Mouse (Mus musculus): ENCODE results near the gene Olfr1217. TPM values are rescaled to one million over a fixed set of nuclear protein-coding genes. Genes with fewer than 3 reads are reported as not detected.
"Not testable (repeated sequence)": the region's sequence is repeated elsewhere in the genome, so short reads cannot be mapped to it uniquely, and the experiment has no call there.

Olfr1217 gene
- polyA plus RNA-seq (2015; fragmentation: Nextera tagmentation; extraction: Ambion mirVana): 0.07 TPM in 1 of 2 replicates, not detected in the other

- no peaks in the 10 kb centered on the region for H3K4me1 ChIP-seq
- no peak within 1 kb of the TSS for H3K9ac ChIP-seq
- no peaks in the 10 kb centered on the region for H3K27me3 ChIP-seq
- H3K27ac ChIP-seq: no peak within 1 kb of the TSS
- no peak within 1 kb of the TSS for H3K4me2 ChIP-seq
- WGBS: 58% methylated on average over 2 of the region's 2 CpGs
- no peaks in the 10 kb centered on the region for H3K36me3 ChIP-seq
- no peak within 1 kb of the TSS for H3K4me3 ChIP-seq
- no peak for ATAC-seq (ENCODE audit: insufficient number of reproducible peaks, insufficient read depth, low FRiP score, low TSS enrichment, low read depth)
- H3K9me3 ChIP-seq: no peaks in the 10 kb centered on the region
These were observed at the start of gene Olfr1217 for GRCm38 (mm10) chr2:89031965-89032364. Gene Olfr1217 (minus strand): TSS chr2:89032065.

- Histone ChIP-seq H3K27me3 (no peaks in the 10 kb centered on the region), H3K4me3 (no peak overlapping the region)
- ATAC-seq (ENCODE audit: insufficient number of reproducible peaks, insufficient read depth, low FRiP score, low TSS enrichment, low read depth): no peak
These were observed 49.6 kb upstream of the Olfr1217 start for GRCm38 (mm10) chr2:89081487-89081886.

GRCm38 (mm10) chr2:89061087-89061486 lies 29.2 kb upstream of the Olfr1217 start, which contains the start of gene Olfr1218:
Gene Olfr1218 (minus strand): TSS chr2:89061187.
- ATAC-seq (ENCODE audit: insufficient number of reproducible peaks, insufficient read depth, low FRiP score, low TSS enrichment, low read depth): no peak
- no peak within 1 kb of the TSS for H3K9ac ChIP-seq
- no peaks in the 10 kb centered on the region for H3K9me3 ChIP-seq
- no peak within 1 kb of the TSS for H3K27ac ChIP-seq
- no peaks in the 10 kb centered on the region for H3K36me3 ChIP-seq
- H3K4me3 ChIP-seq: no peak within 1 kb of the TSS
- no peak within 1 kb of the TSS for H3K4me2 ChIP-seq
- no peaks in the 10 kb centered on the region for H3K27me3 ChIP-seq
- H3K4me1 ChIP-seq: no peaks in the 10 kb centered on the region

More at GRCm38 (mm10) chr2:89081487-89081886, 49.6 kb upstream of the Olfr1217 start:
- no peaks in the 10 kb centered on the region for H3K4me1 ChIP-seq
- H3K9me3 ChIP-seq: no peaks in the 10 kb centered on the region
- no peak overlapping the region for H3K4me2 ChIP-seq
- no peak overlapping the region for H3K9ac ChIP-seq
- no peaks in the 10 kb centered on the region for H3K36me3 ChIP-seq
- H3K27ac ChIP-seq: no peak overlapping the region

GRCm38 (mm10) chr2:89021436-89021835 lies 10.4 kb downstream of the Olfr1217 start:
- H3K9ac ChIP-seq: not testable (repeated sequence)
- WGBS: 69% methylated on average over 3 of the region's 3 CpGs

DNA sequence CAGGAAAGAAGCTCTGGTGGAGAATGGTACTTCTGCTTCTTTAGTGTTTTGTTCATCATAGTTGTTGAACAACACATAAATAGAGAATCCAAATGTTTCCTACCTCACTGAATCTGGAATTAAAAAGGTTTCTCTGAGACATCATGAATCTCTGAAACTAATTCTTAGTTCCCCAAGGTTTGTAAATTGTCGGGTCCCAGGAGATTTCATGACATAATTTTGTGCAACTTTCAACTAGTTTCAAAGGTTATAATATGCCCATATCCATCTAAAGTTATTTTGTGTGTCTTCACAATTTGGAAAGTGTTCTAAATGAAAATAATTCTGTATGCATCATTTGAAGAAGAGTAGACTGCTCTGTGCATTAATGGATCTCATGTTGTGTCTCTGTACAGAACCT lies 13.6 kb downstream of the Olfr1217 start, which contains the start of gene Olfr1216:
Olfr1216 (minus strand) TSS at position 101 of the 400 bp plus-strand sequence.
- WGBS: 75% methylated on average over 1 of the region's 1 CpGs
- Histone ChIP-seq H3K4me1 (no peaks in the 10 kb centered on the region), H3K27ac (no peak within 1 kb of the TSS), H3K9ac (no peak within 1 kb of the TSS), H3K27me3 (no peaks in the 10 kb centered on the region), H3K9me3 (no peaks in the 10 kb centered on the region), H3K4me2 (no peak within 1 kb of the TSS), H3K36me3 (no peaks in the 10 kb centered on the region), H3K4me3 (no peak within 1 kb of the TSS)
- no peak for ATAC-seq (ENCODE audit: insufficient number of reproducible peaks, insufficient read depth, low FRiP score, low TSS enrichment, low read depth)

More at GRCm38 (mm10) chr2:89021436-89021835, 10.4 kb downstream of the Olfr1217 start:
- not testable (repeated sequence) for H3K9me3 ChIP-seq; H3K4me2 ChIP-seq; ATAC-seq (ENCODE audit: insufficient number of reproducible peaks, insufficient read depth, low FRiP score, low TSS enrichment, low read depth); H3K4me1 ChIP-seq; H3K4me3 ChIP-seq; H3K27ac ChIP-seq; H3K27me3 ChIP-seq; H3K36me3 ChIP-seq

DNA sequence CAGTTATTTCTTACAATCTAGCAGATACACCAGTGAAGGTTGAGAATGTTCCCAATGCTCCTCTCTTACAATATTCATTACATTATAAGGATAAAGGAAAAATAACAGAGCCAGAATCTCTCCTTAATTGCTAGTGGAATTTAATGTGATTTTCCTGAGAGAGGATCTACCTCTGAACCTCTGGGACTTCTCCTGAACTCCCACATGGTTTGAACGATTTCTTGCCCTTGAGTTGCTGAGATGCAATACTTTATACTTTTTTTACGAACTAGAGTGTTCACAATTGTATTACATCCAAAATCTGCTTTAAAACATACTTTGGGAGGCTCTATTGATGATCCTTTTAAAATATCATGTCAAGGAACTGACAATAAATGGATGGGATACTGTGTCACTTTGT lies 25.0 kb downstream of the Olfr1217 start, which contains the start of gene Olfr1215:
Olfr1215 (minus strand) TSS at position 101 of the 400 bp plus-strand sequence.
- no peaks in the 10 kb centered on the region for H3K36me3 ChIP-seq
- ATAC-seq (ENCODE audit: insufficient number of reproducible peaks, insufficient read depth, low FRiP score, low TSS enrichment, low read depth): no peak
- WGBS: 72% methylated on average over 2 of the region's 2 CpGs
- H3K4me3 ChIP-seq: no peak within 1 kb of the TSS
- H3K9ac ChIP-seq: no peak within 1 kb of the TSS
- no peak within 1 kb of the TSS for H3K27ac ChIP-seq
- no peaks in the 10 kb centered on the region for H3K27me3 ChIP-seq
- no peak within 1 kb of the TSS for H3K4me2 ChIP-seq
- no peaks in the 10 kb centered on the region for H3K9me3 ChIP-seq
- no peaks in the 10 kb centered on the region for H3K4me1 ChIP-seq

- WGBS: 75% methylated on average over 1 of the region's 1 CpGs
- Histone ChIP-seq H3K27ac (no peak within 1 kb of the TSS), H3K27me3 (no peaks in the 10 kb centered on the region), H3K4me1 (no peaks in the 10 kb centered on the region), H3K9me3 (no peaks in the 10 kb centered on the region), H3K36me3 (no peaks in the 10 kb centered on the region), H3K9ac (no peak within 1 kb of the TSS), H3K4me2 (no peak within 1 kb of the TSS), H3K4me3 (no peak within 1 kb of the TSS)
- ATAC-seq (ENCODE audit: insufficient number of reproducible peaks, insufficient read depth, low FRiP score, low TSS enrichment, low read depth): no peak
These were observed 39.3 kb downstream of the Olfr1217 start, which contains the start of gene Olfr1214 for GRCm38 (mm10) chr2:88992553-88992952. Gene Olfr1214 (minus strand): TSS chr2:88992653.

- Histone ChIP-seq H3K27ac (no peak within 1 kb of the TSS), H3K36me3 (no peaks in the 10 kb centered on the region), H3K4me2 (no peak within 1 kb of the TSS), H3K9me3 (no peaks in the 10 kb centered on the region), H3K9ac (no peak within 1 kb of the TSS), H3K27me3 (no peaks in the 10 kb centered on the region), H3K4me1 (no peaks in the 10 kb centered on the region), H3K4me3 (no peak within 1 kb of the TSS)
- WGBS: 83% methylated on average over 1 of the region's 1 CpGs
- no peak for ATAC-seq (ENCODE audit: insufficient number of reproducible peaks, insufficient read depth, low FRiP score, low TSS enrichment, low read depth)
These were observed 51.7 kb downstream of the Olfr1217 start, which contains the start of gene Gm13762 for GRCm38 (mm10) chr2:88980181-88980580. Gene Gm13762 (minus strand): TSS chr2:88980281.

Other genes starting within 250 kb of the Olfr1217 start
- not detected in 2 replicates for gene Olfr1201, start 239.0 kb downstream of the Olfr1217 start, polyA plus RNA-seq (2015; fragmentation: Nextera tagmentation; extraction: Ambion mirVana)
- gene Olfr1202, start 217.6 kb downstream of the Olfr1217 start, polyA plus RNA-seq (2015; fragmentation: Nextera tagmentation; extraction: Ambion mirVana): not detected in 2 replicates
- gene Olfr1205, start 202.3 kb downstream of the Olfr1217 start, polyA plus RNA-seq (2015; fragmentation: Nextera tagmentation; extraction: Ambion mirVana): not detected in 2 replicates
- not detected in 2 replicates for gene Olfr1204, start 182.8 kb downstream of the Olfr1217 start, polyA plus RNA-seq (2015; fragmentation: Nextera tagmentation; extraction: Ambion mirVana)
- not detected in 2 replicates for gene Olfr1206, start 168.8 kb downstream of the Olfr1217 start, polyA plus RNA-seq (2015; fragmentation: Nextera tagmentation; extraction: Ambion mirVana)
- gene Olfr1208, start 129.8 kb downstream of the Olfr1217 start, polyA plus RNA-seq (2015; fragmentation: Nextera tagmentation; extraction: Ambion mirVana): not detected in 2 replicates
- gene Olfr1209, start 116.9 kb downstream of the Olfr1217 start, polyA plus RNA-seq (2015; fragmentation: Nextera tagmentation; extraction: Ambion mirVana): 0.10 TPM in 1 of 2 replicates, not detected in the other
- not detected in 2 replicates for gene Olfr1211, start 94.0 kb downstream of the Olfr1217 start, polyA plus RNA-seq (2015; fragmentation: Nextera tagmentation; extraction: Ambion mirVana)
- not detected in 2 replicates for gene Olfr1212, start 78.1 kb downstream of the Olfr1217 start, polyA plus RNA-seq (2015; fragmentation: Nextera tagmentation; extraction: Ambion mirVana)
- gene Gm13762, start 51.8 kb downstream of the Olfr1217 start, polyA plus RNA-seq (2015; fragmentation: Nextera tagmentation; extraction: Ambion mirVana): not detected in 2 replicates
- gene Olfr1214, start 39.4 kb downstream of the Olfr1217 start, polyA plus RNA-seq (2015; fragmentation: Nextera tagmentation; extraction: Ambion mirVana): not detected in 2 replicates
- not detected in 2 replicates for gene Olfr1215, start 25.1 kb downstream of the Olfr1217 start, polyA plus RNA-seq (2015; fragmentation: Nextera tagmentation; extraction: Ambion mirVana)
- gene Olfr1216, start 13.7 kb downstream of the Olfr1217 start, polyA plus RNA-seq (2015; fragmentation: Nextera tagmentation; extraction: Ambion mirVana): not detected in 2 replicates
- gene Olfr1218, start 29.1 kb upstream of the Olfr1217 start, polyA plus RNA-seq (2015; fragmentation: Nextera tagmentation; extraction: Ambion mirVana): not detected in 2 replicates
- gene Olfr1219, start 51.4 kb upstream of the Olfr1217 start, polyA plus RNA-seq (2015; fragmentation: Nextera tagmentation; extraction: Ambion mirVana): not detected in 2 replicates
- not detected in 2 replicates for gene Olfr1220, start 74.8 kb upstream of the Olfr1217 start, polyA plus RNA-seq (2015; fragmentation: Nextera tagmentation; extraction: Ambion mirVana)
- gene Olfr1221, start 85.2 kb upstream of the Olfr1217 start, polyA plus RNA-seq (2015; fragmentation: Nextera tagmentation; extraction: Ambion mirVana): not detected in 2 replicates
- gene Olfr1222, start 101.0 kb upstream of the Olfr1217 start, polyA plus RNA-seq (2015; fragmentation: Nextera tagmentation; extraction: Ambion mirVana): not detected in 2 replicates
- gene Olfr1223, start 119.5 kb upstream of the Olfr1217 start, polyA plus RNA-seq (2015; fragmentation: Nextera tagmentation; extraction: Ambion mirVana): not detected in 2 replicates
- not detected in 2 replicates for gene Olfr1224-ps1, start 132.0 kb upstream of the Olfr1217 start, polyA plus RNA-seq (2015; fragmentation: Nextera tagmentation; extraction: Ambion mirVana)
- not detected in 2 replicates for gene Olfr1225, start 142.6 kb upstream of the Olfr1217 start, polyA plus RNA-seq (2015; fragmentation: Nextera tagmentation; extraction: Ambion mirVana)
- gene Olfr1226, start 168.0 kb upstream of the Olfr1217 start, polyA plus RNA-seq (2015; fragmentation: Nextera tagmentation; extraction: Ambion mirVana): not detected in 2 replicates
- gene Olfr1228, start 222.0 kb upstream of the Olfr1217 start, polyA plus RNA-seq (2015; fragmentation: Nextera tagmentation; extraction: Ambion mirVana): not detected in 2 replicates

Data from embryonic facial prominence, embryonic 13.5 days (tissue).